Mouse (Mus musculus): ENCODE measurements at regions not wholly inside any gene's neighbourhood (a gene's known extent, or its start where the extent isn't known, plus 50 kb on each side); places are given as distances from the start of the nearest gene placed in this dataset.

GRCm38 (mm10) chr10:66889786-66890555 is 206.0 kb upstream of the Jmjd1c start:
- DNase-seq (ENCODE audit: low spot score), result no peak
- Histone ChIP-seq H3K9me3 (ENCODE audit: control insufficient read depth, low read length) (no peaks in the 10 kb centered on the region), H3K27ac (replicated peaks; ENCODE audit: low read depth, low read length) (no peak overlapping the region), H3K4me1 (ENCODE audit: control insufficient read depth, insufficient read depth, low read length) (no peaks in the 10 kb centered on the region), H3K4me2 (ENCODE audit: low read depth, severe bottlenecking) (no peak overlapping the region), H3K36me3 (ENCODE audit: control insufficient read depth, insufficient read depth, low read length) (no peaks in the 10 kb centered on the region), H3K27me3 (ENCODE audit: control insufficient read depth, insufficient read depth, low read length) (no peaks in the 10 kb centered on the region), H3K4me3 (ENCODE audit: low read depth, low read length) (no peak overlapping the region), H3K9ac (ENCODE audit: low read length) (no peak overlapping the region)
- WGBS, result 72% methylated on average over 12 of the region's 12 CpGs
- no peak for ATAC-seq (ENCODE audit: insufficient number of reproducible peaks, low FRiP score, low TSS enrichment, low read depth)

GRCm38 (mm10) chr10:66891811-66892210 is 204.1 kb upstream of the Jmjd1c start:
- ATAC-seq (ENCODE audit: insufficient number of reproducible peaks, low FRiP score, low TSS enrichment, low read depth) (no peak), DNase-seq (ENCODE audit: low spot score) (no peak)
- Histone ChIP-seq H3K9me3 (ENCODE audit: control insufficient read depth, low read length) (no peaks in the 10 kb centered on the region), H3K4me2 (ENCODE audit: low read depth, severe bottlenecking) (no peak overlapping the region), H3K4me3 (ENCODE audit: low read depth, low read length) (no peak overlapping the region), H3K27ac (replicated peaks; ENCODE audit: low read depth, low read length) (no peak overlapping the region), H3K9ac (ENCODE audit: low read length) (no peak overlapping the region), H3K4me1 (ENCODE audit: control insufficient read depth, insufficient read depth, low read length) (no peaks in the 10 kb centered on the region), H3K36me3 (ENCODE audit: control insufficient read depth, insufficient read depth, low read length) (no peaks in the 10 kb centered on the region), H3K27me3 (ENCODE audit: control insufficient read depth, insufficient read depth, low read length) (no peaks in the 10 kb centered on the region)
- WGBS, result 100% methylated on average over 1 of the region's 1 CpGs

DNA sequence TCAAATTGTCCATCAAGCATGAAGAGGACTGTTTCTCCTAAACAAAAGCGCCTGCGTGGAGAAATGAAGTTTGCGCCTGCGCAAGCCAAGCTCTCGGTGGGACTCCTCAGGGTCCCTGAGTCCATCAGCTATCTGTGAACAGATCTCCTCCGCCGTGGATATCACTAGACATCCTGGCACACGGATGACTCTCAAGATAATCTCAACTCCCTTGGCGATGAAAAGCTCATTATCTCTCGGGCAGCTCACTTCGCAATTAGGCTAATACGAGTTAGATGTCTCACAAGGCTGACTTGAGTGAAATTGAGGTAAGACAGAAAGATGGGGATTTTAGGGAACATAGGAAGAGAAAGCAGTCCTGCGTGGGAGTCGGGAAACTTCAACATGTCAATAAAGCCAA is 202.1 kb upstream of the Jmjd1c start:
- H3K9ac ChIP-seq (ENCODE audit: low read length), result no peak overlapping the region
- ATAC-seq (ENCODE audit: insufficient number of reproducible peaks, low FRiP score, low TSS enrichment, low read depth) (no peak), DNase-seq (ENCODE audit: low spot score) (no peak)
- no peak overlapping the region for H3K27ac ChIP-seq (replicated peaks; ENCODE audit: low read depth, low read length)
- no peak overlapping the region for H3K4me3 ChIP-seq (ENCODE audit: low read depth, low read length)
- H3K36me3 ChIP-seq (ENCODE audit: control insufficient read depth, insufficient read depth, low read length), result no peaks in the 10 kb centered on the region
- no peaks in the 10 kb centered on the region for H3K27me3 ChIP-seq (ENCODE audit: control insufficient read depth, insufficient read depth, low read length)
- no peaks in the 10 kb centered on the region for H3K9me3 ChIP-seq (ENCODE audit: control insufficient read depth, low read length)
- 91% methylated on average over 14 of the region's 14 CpGs for WGBS
- no peaks in the 10 kb centered on the region for H3K4me1 ChIP-seq (ENCODE audit: control insufficient read depth, insufficient read depth, low read length)
- no peak overlapping the region for H3K4me2 ChIP-seq (ENCODE audit: low read depth, severe bottlenecking)

DNA sequence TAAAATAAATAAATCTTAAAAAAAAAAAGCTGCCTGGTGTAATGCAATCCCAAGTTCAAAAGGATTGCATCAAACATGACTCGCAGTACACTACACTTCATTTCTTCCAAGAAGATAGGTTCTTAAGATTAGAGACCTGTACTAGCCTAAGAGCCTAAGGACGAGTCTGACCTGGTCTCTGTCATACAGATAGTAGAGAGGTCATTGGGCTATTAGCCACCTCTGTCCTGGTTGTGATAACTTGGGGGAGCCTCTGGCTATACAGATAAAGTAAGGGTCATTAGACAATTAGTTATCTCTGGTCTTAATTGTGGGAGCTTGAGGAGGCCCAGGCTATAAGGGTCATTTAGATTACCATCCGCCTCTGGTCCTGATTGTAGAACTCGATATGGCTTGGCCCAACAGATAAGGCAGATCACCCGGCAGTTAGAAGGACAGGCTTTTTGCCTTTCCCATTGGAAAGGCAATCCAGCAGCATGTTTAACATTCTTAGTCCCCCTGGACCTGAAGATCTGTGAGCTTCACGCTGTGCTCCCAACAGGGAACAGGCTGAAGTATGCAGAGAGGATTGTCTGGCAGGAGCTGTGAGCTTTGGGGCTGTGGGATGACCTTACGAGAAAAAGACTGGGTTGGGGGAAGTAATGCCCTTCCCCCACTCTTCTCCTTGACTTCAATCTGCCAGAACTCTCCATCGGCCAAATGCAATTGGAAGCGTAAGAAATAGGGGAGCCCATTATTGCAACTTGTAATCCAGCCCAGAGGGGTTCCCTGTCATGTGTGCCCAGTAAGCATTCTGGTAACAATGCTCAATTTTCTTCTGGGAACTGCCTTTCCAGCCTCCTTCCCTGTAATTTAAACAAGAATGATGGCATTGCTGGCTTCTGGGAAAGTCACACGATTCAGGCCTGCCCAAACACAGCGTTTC is 199.0 kb upstream of the Jmjd1c start:
- H3K4me3 ChIP-seq (ENCODE audit: low read depth, low read length), result no peak overlapping the region
- no peak for DNase-seq (ENCODE audit: low spot score)
- H3K9ac ChIP-seq (ENCODE audit: low read length), result no peak overlapping the region
- ATAC-seq (ENCODE audit: insufficient number of reproducible peaks, low FRiP score, low TSS enrichment, low read depth), result 0 out of 2 replicates have a peak, but pooled peaks have one; percentile 31
- no peaks in the 10 kb centered on the region for H3K36me3 ChIP-seq (ENCODE audit: control insufficient read depth, insufficient read depth, low read length)
- H3K27me3 ChIP-seq (ENCODE audit: control insufficient read depth, insufficient read depth, low read length), result no peaks in the 10 kb centered on the region
- no peak overlapping the region for H3K27ac ChIP-seq (replicated peaks; ENCODE audit: low read depth, low read length)
- no peak overlapping the region for H3K4me2 ChIP-seq (ENCODE audit: low read depth, severe bottlenecking)
- 21% methylated on average over 11 of the region's 11 CpGs for WGBS
- H3K4me1 ChIP-seq (ENCODE audit: control insufficient read depth, insufficient read depth, low read length), result peaks cover 8% of the 10 kb centered on the region
- no peaks in the 10 kb centered on the region for H3K9me3 ChIP-seq (ENCODE audit: control insufficient read depth, low read length)

DNA sequence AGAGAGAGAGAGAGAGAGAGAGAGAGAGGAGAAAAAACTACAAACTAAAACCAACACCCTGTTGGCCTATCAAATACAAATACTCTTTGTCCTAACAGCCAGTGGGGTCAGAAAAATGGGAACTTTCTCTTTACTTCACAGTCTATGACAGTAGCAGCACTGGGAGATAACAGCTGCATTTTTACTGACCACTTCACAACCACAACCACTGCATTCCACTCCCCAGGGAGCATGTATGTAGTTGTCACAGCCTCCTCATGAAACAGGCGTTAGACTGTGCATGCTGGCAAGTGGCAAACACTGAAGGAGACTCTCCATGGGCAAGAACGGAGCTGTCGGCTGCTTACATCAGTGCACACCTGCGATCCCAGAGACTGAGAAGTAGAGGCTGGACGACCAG is 196.2 kb upstream of the Jmjd1c start:
- Histone ChIP-seq H3K27ac (replicated peaks; ENCODE audit: low read depth, low read length) (no peak overlapping the region), H3K4me2 (ENCODE audit: low read depth, severe bottlenecking) (no peak overlapping the region), H3K36me3 (ENCODE audit: control insufficient read depth, insufficient read depth, low read length) (no peaks in the 10 kb centered on the region), H3K27me3 (ENCODE audit: control insufficient read depth, insufficient read depth, low read length) (no peaks in the 10 kb centered on the region), H3K4me1 (ENCODE audit: control insufficient read depth, insufficient read depth, low read length) (peaks cover 8% of the 10 kb centered on the region), H3K4me3 (ENCODE audit: low read depth, low read length) (no peak overlapping the region), H3K9me3 (ENCODE audit: control insufficient read depth, low read length) (no peaks in the 10 kb centered on the region), H3K9ac (ENCODE audit: low read length) (no peak overlapping the region)
- DNase-seq (ENCODE audit: low spot score) (no peak), ATAC-seq (ENCODE audit: insufficient number of reproducible peaks, low FRiP score, low TSS enrichment, low read depth) (no peak)
- WGBS, result 91% methylated on average over 5 of the region's 5 CpGs

DNA sequence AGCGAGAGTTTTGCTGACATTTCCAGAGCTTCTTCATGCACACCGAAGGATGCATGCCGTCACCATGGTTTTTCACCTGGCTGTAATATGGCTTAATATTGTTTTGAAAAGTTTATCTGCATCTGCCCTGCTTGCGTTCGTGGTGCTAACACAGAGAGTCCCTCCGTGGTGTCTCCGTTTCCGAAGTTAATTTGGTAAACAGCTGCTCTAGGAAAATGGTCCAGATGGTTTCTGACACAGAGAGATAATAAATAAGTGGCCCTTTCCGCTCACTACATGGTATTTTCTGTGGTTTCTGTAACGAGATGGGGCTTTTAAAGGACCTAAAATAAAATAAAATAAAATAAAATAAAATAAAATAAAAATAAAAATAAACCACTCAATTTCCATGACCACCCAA is 195.1 kb upstream of the Jmjd1c start:
- DNase-seq (ENCODE audit: low spot score) (no peak), ATAC-seq (ENCODE audit: insufficient number of reproducible peaks, low FRiP score, low TSS enrichment, low read depth) (no peak)
- H3K9ac ChIP-seq (ENCODE audit: low read length), result no peak overlapping the region
- H3K36me3 ChIP-seq (ENCODE audit: control insufficient read depth, insufficient read depth, low read length), result no peaks in the 10 kb centered on the region
- H3K4me3 ChIP-seq (ENCODE audit: low read depth, low read length), result no peak overlapping the region
- no peaks in the 10 kb centered on the region for H3K9me3 ChIP-seq (ENCODE audit: control insufficient read depth, low read length)
- 47% methylated on average over 10 of the region's 10 CpGs for WGBS
- no peak overlapping the region for H3K4me2 ChIP-seq (ENCODE audit: low read depth, severe bottlenecking)
- H3K4me1 ChIP-seq (ENCODE audit: control insufficient read depth, insufficient read depth, low read length), result peaks cover 8% of the 10 kb centered on the region
- H3K27ac ChIP-seq (replicated peaks; ENCODE audit: low read depth, low read length), result no peak overlapping the region
- H3K27me3 ChIP-seq (ENCODE audit: control insufficient read depth, insufficient read depth, low read length), result no peaks in the 10 kb centered on the region

- H3K36me3 ChIP-seq (ENCODE audit: control insufficient read depth, insufficient read depth, low read length), result no peaks in the 10 kb centered on the region
- H3K27me3 ChIP-seq (ENCODE audit: control insufficient read depth, insufficient read depth, low read length), result no peaks in the 10 kb centered on the region
- H3K4me2 ChIP-seq (ENCODE audit: low read depth, severe bottlenecking), result peak overlapping the region; percentile 42
- 4% methylated on average over 9 of the region's 9 CpGs for WGBS
- H3K9ac ChIP-seq (ENCODE audit: low read length), result no peak overlapping the region
- no peaks in the 10 kb centered on the region for H3K9me3 ChIP-seq (ENCODE audit: control insufficient read depth, low read length)
- peak overlapping the region; percentile 9; the same call in 1 of the 2 replicates for H3K4me3 ChIP-seq (ENCODE audit: low read depth, low read length)
- H3K4me1 ChIP-seq (ENCODE audit: control insufficient read depth, insufficient read depth, low read length), result peaks cover 8% of the 10 kb centered on the region
- no peak overlapping the region for H3K27ac ChIP-seq (replicated peaks; ENCODE audit: low read depth, low read length)
- DNase-seq (ENCODE audit: low spot score) (peak; percentile 36), ATAC-seq (ENCODE audit: insufficient number of reproducible peaks, low FRiP score, low TSS enrichment, low read depth) (no peak)
Measured at GRCm38 (mm10) chr10:66901873-66902272, 194.1 kb upstream of the Jmjd1c start.

DNA sequence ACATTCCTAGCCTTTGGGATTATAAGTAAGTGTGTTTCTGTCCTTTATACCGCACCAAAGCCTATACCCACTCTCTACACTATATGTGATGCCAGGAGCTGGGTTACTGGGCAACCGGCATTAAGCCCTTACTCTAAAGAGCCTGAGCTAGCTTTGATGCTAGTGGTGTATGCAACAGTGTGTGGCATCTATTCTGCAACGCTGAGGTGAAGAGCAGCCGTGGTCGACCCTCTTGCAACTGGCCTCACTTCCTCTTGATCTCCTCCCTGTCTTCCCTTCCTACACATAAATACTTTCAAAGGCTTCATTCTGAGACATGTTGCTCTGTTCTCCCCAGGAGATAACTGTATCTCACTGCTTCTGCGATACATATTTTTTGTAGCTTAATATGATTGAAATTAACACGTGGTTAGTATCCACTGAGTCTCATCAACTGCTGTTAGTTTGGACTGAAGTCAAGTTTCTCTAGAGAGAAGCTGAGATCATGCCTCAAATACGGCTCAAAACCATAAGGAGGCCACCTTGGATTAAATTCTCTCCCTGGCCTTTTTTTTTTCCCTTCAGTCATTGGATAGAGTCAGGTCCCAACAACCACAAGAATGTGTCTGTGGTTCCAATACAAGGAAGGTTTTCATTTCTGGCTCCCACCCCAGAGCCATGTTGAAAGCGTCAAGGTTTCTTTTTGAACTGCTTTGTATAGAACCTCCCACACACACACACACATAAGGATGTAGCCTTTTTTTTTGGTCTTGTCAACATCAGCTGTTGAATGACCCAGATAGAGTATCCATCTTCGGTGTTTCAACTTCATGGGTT is 191.2 kb upstream of the Jmjd1c start:
- Histone ChIP-seq H3K4me2 (ENCODE audit: low read depth, severe bottlenecking) (no peak overlapping the region), H3K27me3 (ENCODE audit: control insufficient read depth, insufficient read depth, low read length) (no peaks in the 10 kb centered on the region), H3K36me3 (ENCODE audit: control insufficient read depth, insufficient read depth, low read length) (no peaks in the 10 kb centered on the region), H3K27ac (replicated peaks; ENCODE audit: low read depth, low read length) (no peak overlapping the region), H3K9ac (ENCODE audit: low read length) (no peak overlapping the region), H3K9me3 (ENCODE audit: control insufficient read depth, low read length) (no peaks in the 10 kb centered on the region), H3K4me3 (ENCODE audit: low read depth, low read length) (no peak overlapping the region), H3K4me1 (ENCODE audit: control insufficient read depth, insufficient read depth, low read length) (peaks cover 8% of the 10 kb centered on the region)
- WGBS, result 87% methylated on average over 10 of the region's 10 CpGs
- ATAC-seq (ENCODE audit: insufficient number of reproducible peaks, low FRiP score, low TSS enrichment, low read depth) (no peak), DNase-seq (ENCODE audit: low spot score) (no peak)
